Mouse (Mus musculus) fibroblast of lung, adult 2 months (primary cell): ENCODE data around the gene Gm4513.
"Not testable (repeated sequence)": the region's sequence is repeated elsewhere in the genome, so short reads cannot be mapped to it uniquely, and the experiment has no call there.

ENCODE experiments used
- DNase-seq: peaks from one replicate; pipeline ENCODE4 v3.0.0-alpha.2; 2011; ENCODE audit warnings: low read depth

The Gm4513 gene

GRCm38 (mm10) chr7:20598921-20599320, at the start of gene Gm4513:
Gene Gm4513 (minus strand): TSS chr7:20599021.
- DNase-seq, result not testable (repeated sequence)

GRCm38 (mm10) chr7:20576141-20576540, 22.7 kb downstream of the Gm4513 start, which contains the start of gene Gm4141:
Gene Gm4141 (minus strand): TSS chr7:20576241.
- not testable (repeated sequence) for DNase-seq

- not testable (repeated sequence) for DNase-seq
Measured at GRCm38 (mm10) chr7:20545657-20546056, 53.2 kb downstream of the Gm4513 start, which contains the start of gene Gm5726. Gene Gm5726 (minus strand): TSS chr7:20545757.
